Mouse (Mus musculus): ENCODE results near the gene Kirrel3. TPM values are rescaled to one million over a fixed set of nuclear protein-coding genes. Genes with fewer than 3 reads are reported as not detected.

The Kirrel3 gene
- polyA plus RNA-seq, 1 experiment from 2014 or later: 1.8 TPM

DNA sequence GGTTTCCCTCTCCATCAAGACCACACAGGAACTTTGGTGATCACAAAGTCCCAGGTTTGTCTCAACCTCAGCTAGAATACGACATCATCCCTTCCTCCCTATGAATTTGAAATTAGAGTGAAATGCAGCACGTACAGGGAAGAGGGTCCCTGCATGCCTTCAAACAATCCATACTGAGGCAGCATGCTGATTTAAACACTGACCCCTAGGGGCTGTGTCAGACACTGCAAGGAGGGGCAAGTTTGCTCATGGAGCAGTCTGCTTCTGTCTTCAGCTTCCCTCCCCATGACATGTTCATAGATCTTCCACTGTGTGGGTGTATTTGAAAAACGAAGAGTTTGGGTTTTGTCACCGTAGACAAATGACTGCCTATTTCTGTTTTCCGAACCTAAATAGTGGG lies 362.0 kb downstream of the Kirrel3 start:
- no peaks in the 10 kb centered on the region for H3K4me1 ChIP-seq
- no peak overlapping the region for H3K27ac ChIP-seq
- no peaks in the 10 kb centered on the region for H3K9me3 ChIP-seq
- H3K9ac ChIP-seq: no peak overlapping the region
- no peak for ATAC-seq (ENCODE audit: borderline replicate concordance, extremely low read depth, low FRiP score, low TSS enrichment)
- H3K4me3 ChIP-seq: no peak overlapping the region
- 54% methylated on average over 5 of the region's 5 CpGs for WGBS
- H3K4me2 ChIP-seq: no peak overlapping the region
- no peaks in the 10 kb centered on the region for H3K36me3 ChIP-seq
- H3K27me3 ChIP-seq: no peaks in the 10 kb centered on the region

DNA sequence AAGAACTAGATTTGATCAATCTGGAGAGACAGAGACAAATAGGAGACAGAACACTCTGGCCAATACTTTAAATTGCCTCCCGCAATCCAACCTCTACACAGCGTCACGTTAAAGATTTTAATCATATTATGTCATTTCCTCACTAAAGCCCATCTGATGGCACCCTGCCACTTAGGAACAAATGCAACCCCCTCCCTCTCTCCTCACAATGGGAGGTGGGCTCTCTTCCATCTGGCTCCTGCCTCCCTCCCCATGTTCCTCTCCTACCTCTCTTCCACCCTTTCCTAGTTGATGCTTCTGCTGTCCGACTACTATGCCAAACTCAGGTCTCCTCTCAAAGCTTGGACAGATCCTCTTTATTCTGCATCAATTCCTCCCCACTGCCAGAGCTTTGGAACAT lies 365.4 kb downstream of the Kirrel3 start:
- WGBS: 84% methylated on average over 4 of the region's 4 CpGs

DNA sequence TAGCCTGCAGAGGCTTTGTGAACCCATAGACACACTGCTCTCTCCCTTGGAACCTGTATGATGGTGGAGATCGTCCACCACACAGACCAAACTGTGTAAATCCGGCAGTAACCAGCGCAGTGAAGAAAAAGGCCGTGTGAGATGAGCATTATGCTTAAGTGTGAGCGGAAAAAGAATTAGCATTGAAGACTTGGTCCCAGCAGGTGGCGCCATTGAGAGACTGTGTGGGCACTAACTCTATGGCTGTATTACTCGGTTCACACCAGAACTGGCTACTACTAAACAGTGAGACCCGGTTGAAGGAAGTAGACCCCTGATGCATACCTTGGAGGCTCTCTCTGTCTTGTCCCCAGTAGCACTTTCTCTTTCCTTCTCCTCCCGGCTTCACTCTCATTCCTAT lies 371.9 kb downstream of the Kirrel3 start:
- Histone ChIP-seq H3K36me3 (no peaks in the 10 kb centered on the region), H3K27me3 (no peaks in the 10 kb centered on the region)
- WGBS: 59% methylated on average over 9 of the region's 9 CpGs

More for the DNA sequence above, 365.4 kb downstream of the Kirrel3 start:
- no peak overlapping the region for H3K4me3 ChIP-seq
- no peak for ATAC-seq (ENCODE audit: borderline replicate concordance, extremely low read depth, low FRiP score, low TSS enrichment)
- no peak overlapping the region for H3K4me2 ChIP-seq
- H3K27me3 ChIP-seq: no peaks in the 10 kb centered on the region
- H3K27ac ChIP-seq: no peak overlapping the region
- no peak overlapping the region for H3K9ac ChIP-seq
- no peaks in the 10 kb centered on the region for H3K36me3 ChIP-seq
- no peaks in the 10 kb centered on the region for H3K9me3 ChIP-seq
- H3K4me1 ChIP-seq: no peaks in the 10 kb centered on the region

DNA sequence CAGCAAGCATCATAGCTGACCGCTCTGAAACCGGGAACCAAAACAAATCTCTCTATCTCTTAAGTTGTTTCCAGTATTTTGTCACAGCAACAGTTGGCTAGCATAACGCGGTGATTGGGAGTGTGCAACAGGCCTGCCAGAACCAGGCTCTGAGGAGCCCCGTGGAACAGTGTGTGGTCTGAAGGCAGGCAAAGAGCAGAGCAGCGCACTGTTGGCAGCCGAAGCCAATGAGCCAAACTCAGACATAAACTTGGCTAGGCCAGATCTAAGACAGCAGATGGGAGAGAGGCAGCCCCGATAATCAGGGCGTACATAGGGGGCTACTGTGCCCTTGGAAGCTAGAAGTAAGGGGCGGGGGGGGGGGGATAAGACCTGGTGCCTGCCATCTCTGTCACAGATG lies 372.4 kb downstream of the Kirrel3 start:
- Histone ChIP-seq H3K4me1 (no peaks in the 10 kb centered on the region), H3K27me3 (no peaks in the 10 kb centered on the region), H3K9me3 (no peaks in the 10 kb centered on the region), H3K4me2 (no peak overlapping the region), H3K9ac (no peak overlapping the region), H3K27ac (no peak overlapping the region), H3K36me3 (no peaks in the 10 kb centered on the region), H3K4me3 (no peak overlapping the region)
- no peak for ATAC-seq (ENCODE audit: borderline replicate concordance, extremely low read depth, low FRiP score, low TSS enrichment)
- WGBS: 89% methylated on average over 10 of the region's 10 CpGs

More for the DNA sequence above, 371.9 kb downstream of the Kirrel3 start:
- Histone ChIP-seq H3K4me1 (no peaks in the 10 kb centered on the region), H3K9me3 (no peaks in the 10 kb centered on the region), H3K4me2 (no peak overlapping the region), H3K27ac (no peak overlapping the region), H3K9ac (no peak overlapping the region), H3K4me3 (no peak overlapping the region)
- no peak for ATAC-seq (ENCODE audit: borderline replicate concordance, extremely low read depth, low FRiP score, low TSS enrichment)

- Histone ChIP-seq H3K36me3 (no peaks in the 10 kb centered on the region), H3K27me3 (no peaks in the 10 kb centered on the region), H3K4me3 (no peak overlapping the region), H3K9me3 (no peaks in the 10 kb centered on the region), H3K9ac (no peak overlapping the region), H3K4me2 (no peak overlapping the region), H3K4me1 (no peaks in the 10 kb centered on the region), H3K27ac (no peak overlapping the region)
- no peak for ATAC-seq (ENCODE audit: borderline replicate concordance, extremely low read depth, low FRiP score, low TSS enrichment)
- WGBS: 41% methylated on average over 4 of the region's 4 CpGs
Observed at GRCm38 (mm10) chr9:34860934-34861333, 375.2 kb downstream of the Kirrel3 start.

DNA sequence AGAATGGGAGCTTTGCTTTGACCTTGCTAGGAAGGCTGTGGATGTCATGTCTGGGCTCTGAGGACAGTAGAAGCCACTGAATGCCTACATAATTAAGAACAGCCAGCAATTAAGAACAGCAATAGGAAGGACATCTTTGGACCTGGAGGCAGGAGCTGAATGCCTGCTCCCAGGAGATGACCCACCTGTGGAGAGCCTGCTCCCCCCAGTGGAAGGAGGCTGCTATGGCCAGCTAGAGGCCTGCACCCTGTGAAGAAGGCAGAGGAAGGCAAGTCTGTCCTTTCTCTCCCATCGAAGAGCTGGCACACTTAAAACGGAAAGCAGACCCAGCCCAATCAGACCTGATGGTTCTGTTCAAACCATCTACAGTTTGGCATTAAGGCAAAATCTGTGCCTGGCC lies 376.1 kb downstream of the Kirrel3 start:
- Histone ChIP-seq H3K4me2 (no peak overlapping the region), H3K9ac (no peak overlapping the region), H3K36me3 (no peaks in the 10 kb centered on the region), H3K4me3 (no peak overlapping the region), H3K27me3 (no peaks in the 10 kb centered on the region), H3K27ac (no peak overlapping the region), H3K4me1 (no peaks in the 10 kb centered on the region), H3K9me3 (no peaks in the 10 kb centered on the region)
- no peak for ATAC-seq (ENCODE audit: borderline replicate concordance, extremely low read depth, low FRiP score, low TSS enrichment)
- 38% methylated on average over 2 of the region's 2 CpGs for WGBS

DNA sequence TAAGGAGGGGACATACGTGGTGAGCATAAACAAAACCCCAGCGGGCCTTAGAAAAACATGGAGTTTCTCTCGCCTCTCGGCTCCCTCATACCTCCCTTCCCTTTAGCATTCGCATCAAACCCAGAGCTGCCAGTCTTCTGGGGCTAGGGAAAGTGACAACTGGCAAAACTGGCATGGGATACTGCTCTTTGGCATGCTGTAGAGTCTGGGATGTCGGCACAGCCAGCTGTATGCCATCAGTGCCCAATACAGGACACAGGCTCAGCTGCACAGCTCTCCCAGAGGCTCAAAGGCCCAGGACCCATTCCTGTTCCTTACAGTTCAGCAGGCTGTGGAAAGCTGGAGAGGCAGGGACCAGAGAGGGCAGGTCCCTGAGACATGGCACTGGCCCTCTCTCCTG lies 379.9 kb downstream of the Kirrel3 start:
- H3K36me3 ChIP-seq: no peaks in the 10 kb centered on the region
- no peak overlapping the region for H3K27ac ChIP-seq
- no peak overlapping the region for H3K9ac ChIP-seq
- H3K4me3 ChIP-seq: no peak overlapping the region
- H3K4me1 ChIP-seq: no peaks in the 10 kb centered on the region
- no peaks in the 10 kb centered on the region for H3K9me3 ChIP-seq
- no peak for ATAC-seq (ENCODE audit: borderline replicate concordance, extremely low read depth, low FRiP score, low TSS enrichment)
- no peaks in the 10 kb centered on the region for H3K27me3 ChIP-seq
- WGBS: 59% methylated on average over 6 of the region's 6 CpGs
- no peak overlapping the region for H3K4me2 ChIP-seq

DNA sequence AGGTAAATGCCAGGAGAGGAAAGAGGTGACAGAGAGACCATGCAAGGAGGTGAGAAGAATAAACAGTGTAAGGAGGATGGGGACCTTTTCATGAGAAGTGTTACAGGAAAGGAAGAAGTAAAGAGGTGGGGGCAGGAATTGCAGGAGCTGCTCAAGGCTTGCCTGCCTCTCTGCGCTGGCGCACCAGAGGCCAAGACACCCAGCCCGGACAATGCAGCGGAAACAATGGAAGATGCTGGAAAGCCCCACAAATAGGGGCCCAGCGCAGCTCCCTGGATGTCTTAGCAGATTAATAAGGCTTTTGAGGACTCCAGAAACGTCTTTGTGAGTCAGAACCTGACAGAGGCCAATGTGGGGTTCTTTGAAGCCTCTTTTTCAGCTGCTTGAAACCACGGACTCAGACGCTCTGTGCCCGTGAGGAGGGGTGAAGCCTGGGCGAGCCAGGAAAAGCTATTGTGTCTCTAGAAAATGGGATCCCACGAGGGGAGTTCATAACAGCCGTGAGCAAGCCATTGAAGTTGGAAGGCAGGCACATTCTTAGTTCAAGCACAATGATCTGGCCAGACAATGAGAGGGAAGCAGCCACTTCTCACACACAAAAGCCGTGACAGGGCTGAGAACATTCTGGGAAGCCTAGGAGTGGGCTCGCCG lies 385.7 kb downstream of the Kirrel3 start:
- H3K27ac ChIP-seq: no peak overlapping the region
- WGBS: 59% methylated on average over 15 of the region's 15 CpGs
- H3K9me3 ChIP-seq: no peaks in the 10 kb centered on the region

GRCm38 (mm10) chr9:34875238-34875637 lies 389.5 kb downstream of the Kirrel3 start:
- Histone ChIP-seq H3K9ac (no peak overlapping the region), H3K27ac (no peak overlapping the region), H3K9me3 (no peaks in the 10 kb centered on the region), H3K4me3 (no peak overlapping the region), H3K36me3 (no peaks in the 10 kb centered on the region), H3K4me1 (0 out of 2 replicates have a peak, but pooled peaks cover 4% of the 10 kb centered on the region), H3K4me2 (no peak overlapping the region), H3K27me3 (no peaks in the 10 kb centered on the region)
- peak; percentile 67; the same call in 1 of the 2 replicates for ATAC-seq (ENCODE audit: borderline replicate concordance, extremely low read depth, low FRiP score, low TSS enrichment)
- WGBS: 57% methylated on average over 6 of the region's 6 CpGs

More for the DNA sequence above, 385.7 kb downstream of the Kirrel3 start:
- no peak for ATAC-seq (ENCODE audit: borderline replicate concordance, extremely low read depth, low FRiP score, low TSS enrichment)
- no peak overlapping the region for H3K9ac ChIP-seq
- H3K27me3 ChIP-seq: no peaks in the 10 kb centered on the region
- no peak overlapping the region for H3K4me2 ChIP-seq
- no peaks in the 10 kb centered on the region for H3K36me3 ChIP-seq
- no peak overlapping the region for H3K4me3 ChIP-seq
- 0 out of 2 replicates have a peak, but pooled peaks cover 4% of the 10 kb centered on the region for H3K4me1 ChIP-seq

DNA sequence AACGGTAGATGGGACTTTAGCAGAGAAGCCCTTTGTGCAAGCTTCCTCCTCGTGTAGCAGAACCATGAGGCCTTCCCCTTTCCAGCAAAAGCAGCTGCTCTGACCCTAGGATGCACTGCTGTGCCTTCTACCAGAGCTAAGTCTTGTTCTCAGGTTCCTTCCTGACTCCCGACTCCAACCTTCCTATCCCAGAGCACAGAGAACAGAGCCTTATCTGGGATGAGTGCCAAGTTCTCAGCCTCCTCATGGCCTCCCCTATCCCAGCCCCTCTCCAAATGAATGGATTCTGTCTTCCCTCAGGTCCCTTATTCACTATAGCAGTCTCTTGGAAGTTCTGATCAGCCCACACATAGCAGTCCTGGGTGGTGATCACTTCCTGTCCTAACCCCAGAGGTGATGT lies 391.5 kb downstream of the Kirrel3 start:
- Histone ChIP-seq H3K4me3 (no peak overlapping the region), H3K36me3 (no peaks in the 10 kb centered on the region), H3K9ac (no peak overlapping the region), H3K27ac (no peak overlapping the region), H3K4me2 (no peak overlapping the region), H3K9me3 (no peaks in the 10 kb centered on the region), H3K4me1 (peaks cover 10% of the 10 kb centered on the region; the same call in 1 of the 2 replicates), H3K27me3 (no peaks in the 10 kb centered on the region)
- 45% methylated on average over 3 of the region's 3 CpGs for WGBS
- ATAC-seq (ENCODE audit: borderline replicate concordance, extremely low read depth, low FRiP score, low TSS enrichment): no peak

- Histone ChIP-seq H3K4me3 (no peak overlapping the region), H3K36me3 (no peaks in the 10 kb centered on the region), H3K27me3 (no peaks in the 10 kb centered on the region), H3K9me3 (no peaks in the 10 kb centered on the region), H3K4me2 (no peak overlapping the region), H3K9ac (no peak overlapping the region), H3K27ac (no peak overlapping the region), H3K4me1 (peaks cover 10% of the 10 kb centered on the region; the same call in 1 of the 2 replicates)
- WGBS: 65% methylated on average over 3 of the region's 3 CpGs
- ATAC-seq (ENCODE audit: borderline replicate concordance, extremely low read depth, low FRiP score, low TSS enrichment): no peak
Observed at GRCm38 (mm10) chr9:34877799-34878198, 392.1 kb downstream of the Kirrel3 start.

DNA sequence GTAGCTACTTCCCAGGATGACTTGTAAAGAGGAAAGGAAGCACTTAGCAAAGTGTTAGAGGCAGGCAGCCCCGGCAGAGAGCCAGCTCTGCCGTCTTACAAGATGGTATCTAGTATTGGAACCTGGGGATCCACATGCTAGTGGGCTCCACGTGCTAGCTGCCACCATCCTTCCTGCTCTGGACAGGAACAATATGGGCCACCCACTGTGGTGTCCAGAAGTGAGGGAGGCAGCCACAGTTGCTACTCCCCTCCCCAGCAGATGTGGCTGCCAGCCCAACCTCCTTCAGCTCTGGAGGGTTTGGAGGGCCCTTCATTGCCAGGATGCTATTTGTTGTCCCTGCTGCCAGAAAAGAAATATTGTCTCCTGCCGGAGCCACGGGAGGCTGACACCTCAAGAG lies 396.1 kb downstream of the Kirrel3 start:
- ATAC-seq (ENCODE audit: borderline replicate concordance, extremely low read depth, low FRiP score, low TSS enrichment): no peak
- no peak overlapping the region for H3K27ac ChIP-seq

More for the DNA sequence above, 396.1 kb downstream of the Kirrel3 start:
- Histone ChIP-seq H3K4me1 (peaks cover 7% of the 10 kb centered on the region; the same call in 1 of the 2 replicates), H3K9me3 (no peaks in the 10 kb centered on the region), H3K4me3 (no peak overlapping the region), H3K9ac (no peak overlapping the region), H3K36me3 (no peaks in the 10 kb centered on the region), H3K4me2 (no peak overlapping the region), H3K27me3 (no peaks in the 10 kb centered on the region)
- 11% methylated on average over 5 of the region's 5 CpGs for WGBS

Measured in lung, embryonic 15.5 days (tissue).